Mouse (Mus musculus) kidney, embryonic 16.5 days (tissue): ENCODE data around the gene Shpk. TPM values are rescaled to one million over a fixed set of nuclear protein-coding genes. Genes with fewer than 3 reads are reported as not detected.

Source experiments
- ATAC-seq: fragments of 200-750 bp; cut with Nextera tagmentation; 2 replicates; pipeline ENCODE4 v1.8.0; 2017; ENCODE audit warnings: moderate TSS enrichment; ENCODE audit not compliant: low FRiP score, low TSS enrichment
- H3K27ac ChIP-seq: fragments of 300-500 bp; sonication (generic); 2 replicates; pipeline ENCODE4 v1.5.1; 2014; ENCODE audit warnings: low read length
- H3K27me3 ChIP-seq: fragments of 300-500 bp; sonication (generic); 2 replicates; pipeline ENCODE4 v1.6.1; 2014; ENCODE audit warnings: low read length, control low read depth, mixed read lengths; ENCODE audit not compliant: insufficient read depth
- H3K36me3 ChIP-seq: fragments of 300-500 bp; sonication (generic); 2 replicates; pipeline ENCODE4 v1.6.1; 2014; ENCODE audit warnings: low read length, control low read depth, mixed read lengths; ENCODE audit not compliant: insufficient read depth
- H3K4me1 ChIP-seq: fragments of 300-500 bp; sonication (generic); 2 replicates; pipeline ENCODE4 v1.6.1; 2014; ENCODE audit warnings: low read length, control low read depth, mixed read lengths; ENCODE audit not compliant: insufficient read depth
- H3K4me2 ChIP-seq: fragments of 300-500 bp; sonication (generic); replicated peaks from 2 replicates; pipeline ENCODE4 v1.6.1; 2014; ENCODE audit warnings: low read depth, low read length
- H3K4me3 ChIP-seq: fragments of 300-500 bp; sonication (generic); 2 replicates; pipeline ENCODE4 v1.5.1; 2014; ENCODE audit warnings: mild to moderate bottlenecking, low read length
- H3K9ac ChIP-seq: fragments of 300-500 bp; sonication (generic); replicated peaks from 2 replicates; pipeline ENCODE4 v1.6.1; 2014; ENCODE audit warnings: low read length
- H3K9me3 ChIP-seq: fragments of 300-500 bp; sonication (generic); 2 replicates; pipeline ENCODE4 v1.6.1; 2016; ENCODE audit warnings: low read length, control low read depth
- WGBS: fragments of 180-500 bp; shearing (Covaris S2); extraction: QIAGEN DNeasy Blood & Tissue Kit; methylation state at CpG from one replicate; pipeline ENCODE4 v1.1.7; 2014; 5-methylcytosine and 5-hydroxymethylcytosine counted together
- polyA plus RNA-seq: library from polyadenylated mRNA; unstranded; fragments of >200 nt; fragmentation: Nextera tagmentation; extraction: Ambion mirVana; gene quantifications from 2 replicates; pipeline ENCODE4 v1.2.1, GENCODE M21; 2015

The Shpk gene
- polyA plus RNA-seq, 1 experiment from 2014 or later: 2.6 TPM

- ATAC-seq: no peak
- H3K4me2 ChIP-seq: peak overlapping the region; percentile 80
- peak overlapping the region; percentile 88 for H3K9ac ChIP-seq
- 27% methylated on average over 8 of the region's 8 CpGs for WGBS
- H3K36me3 ChIP-seq: peaks cover 14% of the 10 kb centered on the region
- H3K4me3 ChIP-seq: peak overlapping the region; percentile 84
- no peaks in the 10 kb centered on the region for H3K27me3 ChIP-seq
- no peaks in the 10 kb centered on the region for H3K9me3 ChIP-seq
- peak overlapping the region; percentile 98 for H3K27ac ChIP-seq
- peaks cover 39% of the 10 kb centered on the region for H3K4me1 ChIP-seq
These were observed 23.6 kb upstream of the Shpk start for GRCm38 (mm10) chr11:73175612-73176011.

DNA sequence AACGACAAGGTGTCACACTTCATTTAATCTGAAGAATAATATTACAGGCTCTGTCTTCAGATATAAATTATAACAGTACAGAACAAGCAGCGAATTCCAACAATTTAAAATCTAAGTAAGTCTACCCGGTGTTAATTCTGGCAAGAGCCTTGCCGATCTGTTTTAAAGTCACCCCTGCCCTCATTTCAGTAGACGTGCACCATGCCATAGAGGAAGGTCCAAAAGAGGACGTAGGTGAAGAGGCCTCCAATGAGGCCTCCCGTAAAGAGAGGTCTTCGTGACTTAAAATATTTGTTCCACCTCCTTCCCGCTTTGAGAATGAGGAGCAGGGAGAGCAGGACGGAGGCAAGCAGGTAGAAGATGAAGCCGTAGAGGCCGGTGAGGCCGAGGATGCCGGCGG, 23.1 kb upstream of the Shpk start:
- H3K9me3 ChIP-seq: no peaks in the 10 kb centered on the region
- H3K4me1 ChIP-seq: peaks cover 39% of the 10 kb centered on the region
- peak overlapping the region; percentile 80 for H3K4me2 ChIP-seq
- ATAC-seq: no peak
- H3K27me3 ChIP-seq: no peaks in the 10 kb centered on the region
- peak overlapping the region; percentile 88 for H3K9ac ChIP-seq
- H3K36me3 ChIP-seq: peaks cover 18% of the 10 kb centered on the region
- under 1% methylated on average over 15 of the region's 15 CpGs for WGBS
- H3K27ac ChIP-seq: peak overlapping the region; percentile 98
- H3K4me3 ChIP-seq: peak overlapping the region; percentile 84

GRCm38 (mm10) chr11:73176608-73177508, 22.4 kb upstream of the Shpk start, which contains the start of the genes Emc6 and Tax1bp3:
Gene Emc6 (minus strand): TSS chr11:73177037.
Gene Tax1bp3 (plus strand): TSS chr11:73177083.
- no peaks in the 10 kb centered on the region for H3K9me3 ChIP-seq
- under 1% methylated on average over 79 of the region's 81 CpGs for WGBS
- peak within 1 kb of the TSS; percentile 84 for H3K4me3 ChIP-seq
- peak within 1 kb of the TSS; percentile 88 for H3K9ac ChIP-seq
- peak within 1 kb of the TSS; percentile 80 for H3K4me2 ChIP-seq
- peak; percentile 97 for ATAC-seq
- H3K27ac ChIP-seq: peak within 1 kb of the TSS; percentile 98
- peaks cover 19% of the 10 kb centered on the region for H3K36me3 ChIP-seq
- peaks cover 39% of the 10 kb centered on the region for H3K4me1 ChIP-seq
- H3K27me3 ChIP-seq: no peaks in the 10 kb centered on the region

- peaks cover 33% of the 10 kb centered on the region for H3K4me1 ChIP-seq
- peak; percentile 90 for ATAC-seq
- under 1% methylated on average over 28 of the region's 28 CpGs for WGBS
These were observed 21.8 kb upstream of the Shpk start for GRCm38 (mm10) chr11:73177509-73177875.

GRCm38 (mm10) chr11:73177895-73178294, 21.4 kb upstream of the Shpk start:
- no peak for ATAC-seq
- peaks cover 27% of the 10 kb centered on the region for H3K36me3 ChIP-seq
- WGBS: 0% methylated on average over 2 of the region's 2 CpGs
- peaks cover 29% of the 10 kb centered on the region for H3K4me1 ChIP-seq
- peak overlapping the region; percentile 61 for H3K4me2 ChIP-seq
- H3K27ac ChIP-seq: peak overlapping the region; percentile 98
- H3K27me3 ChIP-seq: no peaks in the 10 kb centered on the region
- H3K9ac ChIP-seq: peak overlapping the region; percentile 87
- peak overlapping the region; percentile 84 for H3K4me3 ChIP-seq
- no peaks in the 10 kb centered on the region for H3K9me3 ChIP-seq

More at GRCm38 (mm10) chr11:73177509-73177875, 21.8 kb upstream of the Shpk start:
- H3K27me3 ChIP-seq: no peaks in the 10 kb centered on the region
- peaks cover 24% of the 10 kb centered on the region for H3K36me3 ChIP-seq
- peak overlapping the region; percentile 61 for H3K4me2 ChIP-seq
- H3K9me3 ChIP-seq: no peaks in the 10 kb centered on the region
- H3K4me3 ChIP-seq: peak overlapping the region; percentile 84
- peak overlapping the region; percentile 98 for H3K27ac ChIP-seq
- H3K9ac ChIP-seq: peak overlapping the region; percentile 87

- WGBS: 89% methylated on average over 10 of the region's 10 CpGs
- H3K9ac ChIP-seq: no peak overlapping the region
- no peak overlapping the region for H3K4me2 ChIP-seq
- no peaks in the 10 kb centered on the region for H3K9me3 ChIP-seq
- no peak overlapping the region for H3K27ac ChIP-seq
- H3K4me1 ChIP-seq: no peaks in the 10 kb centered on the region
- peaks cover 52% of the 10 kb centered on the region for H3K36me3 ChIP-seq
- H3K4me3 ChIP-seq: no peak overlapping the region
- no peaks in the 10 kb centered on the region for H3K27me3 ChIP-seq
- ATAC-seq: no peak
These were observed 13.2 kb upstream of the Shpk start for GRCm38 (mm10) chr11:73185872-73186615.

GRCm38 (mm10) chr11:73187231-73187630, 12.0 kb upstream of the Shpk start:
- H3K9ac ChIP-seq: no peak overlapping the region
- no peaks in the 10 kb centered on the region for H3K27me3 ChIP-seq
- no peaks in the 10 kb centered on the region for H3K9me3 ChIP-seq
- H3K4me3 ChIP-seq: no peak overlapping the region
- 87% methylated on average over 6 of the region's 6 CpGs for WGBS
- no peak overlapping the region for H3K27ac ChIP-seq
- no peak for ATAC-seq
- H3K36me3 ChIP-seq: peaks cover 48% of the 10 kb centered on the region
- no peaks in the 10 kb centered on the region for H3K4me1 ChIP-seq
- no peak overlapping the region for H3K4me2 ChIP-seq

DNA sequence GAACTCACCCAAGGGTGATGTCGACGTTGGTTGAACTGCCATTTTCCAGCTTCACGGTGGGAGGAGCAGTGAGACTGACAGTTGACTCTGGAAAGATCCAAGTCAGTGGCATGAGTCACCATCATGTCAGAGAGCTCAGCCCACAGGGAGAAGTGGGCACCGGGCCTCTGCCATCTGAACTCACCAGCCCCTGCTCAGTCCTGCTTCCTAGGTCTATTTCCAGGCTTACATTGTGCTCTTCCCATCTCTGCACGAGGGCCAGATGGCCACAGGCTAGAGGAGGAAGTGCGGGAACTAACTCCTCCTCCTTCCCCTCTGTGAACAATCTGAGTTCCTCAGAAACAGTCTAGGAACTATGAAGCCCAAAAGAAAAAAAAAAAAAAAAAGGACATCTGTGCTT, 6.2 kb upstream of the Shpk start:
- no peak overlapping the region for H3K27ac ChIP-seq
- H3K9ac ChIP-seq: no peak overlapping the region
- peaks cover 20% of the 10 kb centered on the region for H3K36me3 ChIP-seq
- WGBS: 75% methylated on average over 6 of the region's 6 CpGs
- no peaks in the 10 kb centered on the region for H3K27me3 ChIP-seq
- H3K4me3 ChIP-seq: no peak overlapping the region
- no peak overlapping the region for H3K4me2 ChIP-seq
- no peaks in the 10 kb centered on the region for H3K9me3 ChIP-seq
- H3K4me1 ChIP-seq: 0 out of 2 replicates have a peak, but pooled peaks cover 4% of the 10 kb centered on the region
- no peak for ATAC-seq

GRCm38 (mm10) chr11:73194444-73194843, 4.8 kb upstream of the Shpk start:
- Histone ChIP-seq H3K9ac (no peak overlapping the region), H3K27ac (no peak overlapping the region), H3K27me3 (no peaks in the 10 kb centered on the region), H3K4me3 (no peak overlapping the region), H3K9me3 (no peaks in the 10 kb centered on the region), H3K4me1 (peaks cover 10% of the 10 kb centered on the region), H3K4me2 (no peak overlapping the region), H3K36me3 (peaks cover 9% of the 10 kb centered on the region; the same call in 1 of the 2 replicates)
- 78% methylated on average over 2 of the region's 2 CpGs for WGBS
- no peak for ATAC-seq
